Mouse (Mus musculus): ENCODE measurements at regions not wholly inside any gene's neighbourhood (a gene's known extent, or its start where the extent isn't known, plus 50 kb on each side); places are given as distances from the start of the nearest gene placed in this dataset.

DNA sequence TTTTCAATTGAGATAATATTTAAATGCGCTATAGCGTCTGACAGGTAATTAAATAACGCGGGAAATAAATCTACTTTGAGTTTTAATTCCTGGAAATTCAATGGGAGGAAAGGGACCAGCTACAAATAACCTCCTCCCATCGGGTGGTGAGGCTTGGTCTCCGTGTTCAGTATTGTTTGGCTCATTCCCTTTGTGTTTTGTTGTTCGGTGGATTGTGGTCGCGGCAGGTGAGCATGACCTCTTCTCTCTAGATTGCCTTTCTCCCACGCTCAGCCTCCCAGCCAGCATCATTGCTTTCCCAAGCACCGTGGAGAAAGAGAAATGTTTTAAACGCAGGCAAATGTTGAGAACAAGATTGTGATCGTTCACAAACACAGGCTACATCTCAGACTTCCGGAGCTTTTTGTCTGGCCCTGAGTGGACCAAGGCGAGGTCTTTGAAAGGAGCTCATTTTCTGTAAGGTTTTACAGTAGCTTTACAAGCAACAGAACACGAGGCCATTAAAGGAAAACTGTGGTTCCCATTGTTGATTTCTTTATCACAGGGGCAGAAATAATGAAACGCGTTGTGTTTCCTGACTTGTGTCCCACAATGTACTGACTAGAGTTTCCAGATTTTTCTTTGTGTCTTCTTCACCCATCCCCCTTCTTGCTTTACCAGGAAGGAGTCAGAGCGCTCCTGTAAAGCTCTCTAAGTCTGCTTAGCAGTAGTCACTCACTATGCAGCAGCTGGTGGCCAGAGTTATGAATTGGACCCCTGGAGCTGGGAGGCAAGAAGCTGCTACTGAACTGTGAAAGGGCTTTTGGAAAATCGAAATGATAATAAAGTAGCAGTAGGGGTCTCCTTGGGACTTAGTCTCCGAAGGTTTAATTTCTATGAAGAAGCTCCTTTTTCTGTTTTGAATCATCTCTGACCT lies 337.7 kb downstream of the Galc start:
- DNase-seq (ENCODE audit: low spot score in 2 of 2): no peak

DNA sequence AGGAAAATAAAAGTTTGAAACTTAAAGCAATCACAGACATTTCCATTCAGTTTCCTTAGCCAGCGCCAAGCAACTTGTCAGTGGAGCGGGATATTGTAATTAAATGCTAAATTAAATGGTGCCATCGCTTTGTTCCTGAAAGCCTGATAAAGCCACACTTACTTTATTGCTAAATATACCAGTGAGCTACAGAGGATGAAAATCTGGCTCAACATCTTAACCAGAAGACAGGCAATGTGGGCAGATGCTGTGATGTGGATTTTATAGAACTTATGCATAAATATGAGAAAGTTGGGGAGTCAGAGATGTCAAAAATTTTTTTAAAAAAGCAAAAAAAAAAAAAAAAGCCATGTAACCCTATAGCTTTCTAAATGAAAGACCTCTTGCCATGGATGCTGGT lies 340.8 kb downstream of the Galc start:
- DNase-seq (ENCODE audit: low spot score in 2 of 2): no peak

DNA sequence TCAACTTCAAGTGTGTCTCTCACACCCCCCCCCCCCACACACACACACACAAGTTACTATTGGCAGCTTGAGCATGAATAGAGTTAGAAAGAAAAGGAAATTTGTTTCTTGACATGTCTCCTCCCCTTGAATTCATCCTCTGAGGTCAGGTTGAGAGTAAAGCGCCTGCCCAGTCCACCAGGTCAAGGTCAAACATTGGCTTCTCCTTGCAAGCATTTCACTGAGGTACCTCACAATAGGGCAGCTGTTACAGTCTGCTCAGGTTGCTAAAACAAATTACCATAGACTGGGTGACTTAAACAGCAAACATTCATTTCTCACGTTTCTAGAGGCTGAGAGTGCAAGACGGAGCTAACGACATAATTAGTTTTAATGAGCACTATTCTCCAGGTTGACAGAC lies 344.2 kb downstream of the Galc start:
- no peak for DNase-seq (ENCODE audit: low spot score in 2 of 2)

DNA sequence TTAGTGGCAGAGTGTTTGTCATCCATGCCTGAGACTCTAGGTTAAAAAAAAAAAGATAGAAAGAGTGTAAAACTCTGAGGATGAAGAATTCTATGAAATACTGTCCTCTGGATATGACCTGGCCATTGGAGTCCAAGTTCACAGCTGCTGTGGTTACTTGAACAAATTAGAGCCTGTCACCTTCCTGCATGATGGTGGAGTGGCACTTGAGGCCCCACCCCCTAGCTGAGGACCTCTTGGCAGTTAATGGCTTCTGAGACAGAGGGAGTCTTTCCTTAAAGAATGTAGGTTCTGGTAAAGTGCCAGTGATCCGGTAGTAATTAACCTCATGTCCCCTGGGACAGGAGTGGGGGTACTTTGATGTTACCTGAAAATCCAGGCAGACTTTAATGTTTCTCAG lies 346.5 kb downstream of the Galc start:
- DNase-seq (ENCODE audit: low spot score in 2 of 2): no peak

DNA sequence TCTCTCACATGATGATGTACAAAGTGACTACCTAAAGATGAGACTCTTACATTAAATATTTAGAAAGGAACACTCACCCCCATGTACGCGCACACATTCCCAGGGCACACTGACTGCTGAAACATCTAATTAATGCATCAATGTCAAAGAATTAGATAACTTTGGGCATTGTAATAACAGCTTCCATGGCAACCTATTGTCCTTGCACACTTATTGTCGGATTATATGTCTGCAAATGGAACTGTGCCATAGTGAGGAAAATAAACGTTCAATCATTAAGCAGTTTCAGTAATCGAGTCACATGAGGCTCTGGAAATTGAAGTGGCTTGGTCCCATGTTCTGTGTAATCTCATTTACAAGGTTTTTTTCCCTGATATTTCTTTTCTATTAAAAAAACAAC lies 360.0 kb downstream of the Galc start:
- DNase-seq (ENCODE audit: low spot score in 2 of 2): no peak

DNA sequence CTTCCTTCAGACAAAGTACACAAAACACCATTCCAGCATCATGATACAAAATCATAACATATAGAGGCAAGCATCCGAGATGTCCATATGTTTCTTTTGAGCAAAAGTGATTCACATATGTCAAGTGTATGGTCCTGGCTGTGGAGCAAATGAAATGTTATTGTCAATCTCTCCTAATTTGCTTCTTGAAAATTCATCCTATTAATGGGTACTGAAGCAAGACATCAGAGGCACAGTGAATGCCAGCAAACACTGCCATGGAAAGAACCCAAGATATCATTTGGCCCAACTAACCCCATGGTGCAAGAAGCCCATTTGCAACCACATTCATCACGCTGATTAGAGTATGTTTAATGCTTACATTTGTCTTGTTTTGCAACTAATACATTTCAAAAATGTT lies 361.1 kb downstream of the Galc start:
- DNase-seq (ENCODE audit: low spot score in 2 of 2): no peak

DNA sequence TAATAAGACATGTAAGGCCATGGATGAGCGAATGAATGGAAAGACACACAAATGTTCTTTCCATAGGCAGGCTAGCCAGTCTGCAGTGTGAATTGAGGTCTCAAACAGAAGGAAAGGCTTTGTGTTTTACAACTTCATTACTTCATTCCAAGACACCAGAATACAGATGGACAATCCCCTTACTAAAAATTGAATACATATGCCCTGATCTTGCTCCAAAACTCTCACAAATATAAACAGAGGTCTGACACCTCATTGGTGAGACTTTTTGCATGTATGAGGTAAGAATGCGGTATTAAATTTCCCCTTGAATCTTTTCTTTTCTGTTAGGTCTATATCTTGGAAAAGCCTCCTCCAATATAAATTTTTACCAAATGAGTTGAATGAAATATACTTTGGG lies 363.3 kb downstream of the Galc start:
- no peak for DNase-seq (ENCODE audit: low spot score in 2 of 2)

DNA sequence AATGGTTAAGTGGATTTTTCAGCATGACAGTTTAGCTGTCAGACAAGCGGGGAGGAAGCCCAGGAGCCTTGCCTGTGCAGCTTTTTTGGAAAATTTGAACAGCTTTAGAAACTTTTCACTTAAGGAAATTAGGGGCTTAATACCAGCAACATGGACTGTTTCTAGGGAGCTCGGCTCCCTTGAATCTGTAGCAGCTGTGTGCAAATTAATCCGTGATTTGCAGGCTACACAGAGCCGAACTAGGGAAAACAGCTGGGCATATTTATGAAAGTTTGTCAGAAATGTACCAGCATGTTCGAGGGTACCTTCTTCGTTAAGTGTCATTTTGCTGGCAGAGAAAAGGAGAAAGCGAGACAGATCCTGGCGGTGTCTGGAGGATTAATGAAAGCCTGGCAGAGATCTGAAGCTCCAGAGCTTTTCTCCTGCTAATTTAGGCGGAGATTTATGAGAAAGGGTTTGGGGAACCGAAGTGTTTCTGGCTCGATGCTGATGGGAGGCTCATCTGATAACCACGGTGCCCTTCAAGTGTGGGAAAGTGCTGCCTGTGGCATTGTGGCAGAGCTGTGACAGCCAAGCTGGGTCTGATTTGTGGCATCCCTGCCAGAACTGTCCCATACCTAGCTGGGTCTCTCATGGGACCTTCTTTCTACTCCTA lies 370.3 kb downstream of the Galc start:
- DNase-seq (ENCODE audit: low spot score in 2 of 2): no peak

DNA sequence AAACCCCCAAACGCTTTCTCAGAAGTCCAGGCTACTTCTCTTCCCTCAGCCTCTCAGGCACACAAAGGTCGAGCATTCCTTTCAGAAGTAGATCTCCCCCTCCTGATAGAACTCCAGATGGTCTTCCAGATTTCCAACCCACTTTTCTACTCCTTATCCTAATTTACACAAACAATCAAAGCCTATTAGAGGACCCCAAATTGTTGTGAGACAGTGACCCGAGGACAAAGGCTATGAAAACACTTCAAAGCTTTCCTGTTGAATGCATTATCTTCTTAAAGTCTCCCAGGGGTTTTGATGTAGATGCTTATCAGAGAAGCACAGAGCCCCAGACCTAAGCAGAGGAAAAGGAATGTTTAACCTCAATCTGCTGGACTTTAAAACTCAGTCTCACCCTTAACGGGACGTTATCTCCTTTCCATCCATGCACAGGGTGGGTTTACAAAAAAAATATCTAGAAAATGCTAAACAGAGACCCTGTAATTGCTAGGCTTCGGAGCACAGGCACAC lies 370.9 kb downstream of the Galc start:
- no peak for DNase-seq (ENCODE audit: low spot score in 2 of 2)

DNA sequence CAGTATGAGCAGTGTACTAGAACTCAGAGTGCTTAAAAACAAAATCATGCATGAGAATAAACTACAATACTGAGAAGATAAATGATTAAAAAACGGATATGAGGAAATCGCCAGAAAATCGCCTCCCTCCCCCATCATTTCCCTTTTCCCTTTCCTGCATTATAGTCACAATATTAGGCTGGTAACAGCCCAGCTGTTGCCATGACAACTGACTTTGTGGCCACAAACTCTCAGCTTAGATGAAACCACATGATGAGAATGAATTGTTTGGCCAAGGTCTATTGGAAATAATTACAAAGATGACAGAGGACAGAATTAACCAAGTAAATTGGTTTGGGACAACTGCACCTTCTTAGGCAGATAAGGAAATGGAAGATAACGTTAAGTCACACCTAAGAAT lies 376.8 kb downstream of the Galc start:
- DNase-seq (ENCODE audit: low spot score in 2 of 2): no peak

DNA sequence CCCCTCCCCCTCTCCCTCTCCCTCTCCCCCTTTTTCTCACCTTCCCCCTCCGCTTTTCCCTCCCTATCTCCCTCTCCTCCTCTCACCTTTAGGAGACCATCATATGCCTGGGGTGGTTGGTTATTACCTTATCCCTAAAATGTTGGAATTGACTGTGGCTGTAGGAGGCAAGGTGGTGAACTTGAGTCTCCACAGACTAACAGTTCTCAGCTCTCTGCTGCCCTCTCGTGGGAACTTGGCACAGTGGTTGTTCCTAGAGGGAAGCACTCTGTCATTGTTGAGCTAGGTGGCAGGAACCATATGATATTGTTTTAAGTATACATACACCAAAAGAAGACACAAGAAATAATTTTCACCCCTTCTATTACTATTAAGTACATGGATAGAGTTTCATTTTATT lies 386.9 kb downstream of the Galc start:
- DNase-seq (ENCODE audit: low spot score in 2 of 2): peak; percentile 7 to 21

DNA sequence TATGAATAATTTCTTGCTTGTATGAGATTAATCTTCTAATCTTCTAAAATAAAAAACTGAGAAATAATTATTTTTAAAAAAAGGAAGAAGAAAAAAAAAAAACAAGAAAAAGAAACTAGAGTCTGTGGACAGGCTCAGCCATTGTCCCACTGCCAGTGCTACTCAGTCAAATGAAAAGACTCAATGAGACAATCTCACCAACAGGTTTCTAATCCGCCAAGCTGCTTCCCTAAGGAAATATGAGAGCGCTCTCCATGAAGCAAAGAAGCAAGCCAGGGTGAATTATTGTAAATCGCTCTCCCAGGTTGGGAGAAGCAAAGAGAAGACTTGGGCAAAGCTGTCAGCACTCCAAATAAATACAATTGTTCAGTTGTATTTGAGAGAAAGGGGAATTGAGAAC lies 396.3 kb downstream of the Galc start:
- no peak for DNase-seq (ENCODE audit: low spot score in 2 of 2)

DNA sequence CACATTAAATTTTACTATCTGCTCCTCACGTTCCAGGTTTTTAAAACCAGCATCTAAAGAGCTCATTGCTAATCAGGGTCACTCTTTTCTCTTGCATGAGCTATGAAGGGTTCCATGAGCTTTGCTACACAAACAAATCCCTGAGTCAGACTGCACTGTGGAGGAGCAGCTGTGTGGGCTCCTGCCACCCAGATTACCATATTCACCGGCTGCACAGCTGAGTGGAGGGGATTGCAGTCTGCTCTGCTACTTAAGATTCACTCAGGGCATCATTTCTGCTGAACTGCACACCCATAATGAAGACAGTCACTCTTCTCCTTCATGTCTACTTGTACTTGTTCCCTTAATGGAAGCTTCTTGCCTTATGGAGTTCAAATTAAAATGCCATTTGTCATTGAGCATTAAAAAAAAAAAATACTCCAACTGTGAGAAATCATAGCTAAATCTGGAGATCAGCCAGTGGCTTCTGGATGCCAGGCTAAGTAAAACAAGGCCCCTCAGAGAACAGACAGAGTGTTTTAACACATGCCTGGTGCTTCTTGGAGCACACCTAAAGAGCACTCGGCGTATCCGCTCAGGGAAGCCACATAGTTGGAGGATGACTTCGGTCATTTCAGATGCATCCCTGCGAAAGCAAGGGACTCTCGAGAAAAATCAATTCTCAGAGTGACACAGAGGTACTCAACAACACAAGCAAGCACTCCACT lies 422.9 kb downstream of the Galc start:
- no peak for DNase-seq (ENCODE audit: low spot score in 2 of 2)

DNA sequence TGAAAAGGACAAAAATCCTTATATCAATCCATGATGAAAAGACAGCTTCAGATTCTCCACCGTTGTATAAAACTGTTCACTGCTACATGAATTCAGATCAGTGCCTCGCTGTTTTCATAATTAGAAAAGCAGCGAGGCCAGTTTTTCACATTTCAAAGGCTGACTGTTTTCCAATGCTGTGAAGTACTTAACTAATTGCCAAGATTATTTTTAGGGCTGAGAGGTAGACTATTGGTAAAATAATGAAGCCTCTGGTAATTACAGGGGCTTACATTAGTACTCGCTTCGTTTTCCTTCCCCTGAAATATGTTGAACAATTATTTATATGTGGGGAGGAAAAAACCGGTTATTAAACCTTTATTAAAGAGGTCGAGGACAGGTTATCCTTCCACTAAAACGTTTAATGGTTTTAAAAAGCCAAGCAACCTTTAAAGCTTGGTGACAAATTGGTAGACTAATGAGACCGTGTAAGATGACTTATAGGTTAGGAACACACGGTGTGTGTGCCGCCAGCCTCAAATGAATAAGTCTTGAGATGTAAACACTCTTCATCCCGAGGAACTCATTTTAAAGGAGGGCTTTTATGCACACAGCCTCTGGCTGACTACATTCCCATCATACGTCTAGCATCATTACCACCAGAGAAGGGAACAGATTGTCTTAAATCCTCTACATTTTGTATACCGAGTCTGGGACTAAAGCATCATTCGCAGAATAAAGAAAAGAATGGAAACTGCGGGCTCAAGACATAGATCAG lies 465.7 kb downstream of the Galc start:
- no peak for DNase-seq (ENCODE audit: low spot score in 2 of 2)

DNA sequence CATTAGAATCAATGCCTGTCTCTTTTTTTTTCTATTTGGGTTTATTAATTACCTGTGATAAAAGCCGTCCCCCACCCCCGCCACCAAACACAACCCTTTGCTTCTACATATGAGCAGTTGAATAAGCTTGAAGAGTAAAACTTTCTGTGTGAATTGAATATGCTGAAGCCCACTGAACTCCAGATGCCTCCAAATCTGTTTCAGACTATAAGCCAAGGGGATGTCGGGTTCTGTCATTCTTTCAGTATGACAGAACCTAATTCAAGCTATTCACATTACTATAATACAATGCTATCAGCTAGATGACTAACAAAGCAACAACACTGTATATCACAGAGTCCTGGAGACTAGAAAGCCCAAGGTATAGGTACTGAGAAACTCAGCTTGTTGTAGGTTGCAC lies 475.8 kb downstream of the Galc start:
- no peak for DNase-seq (ENCODE audit: low spot score in 2 of 2)

DNA sequence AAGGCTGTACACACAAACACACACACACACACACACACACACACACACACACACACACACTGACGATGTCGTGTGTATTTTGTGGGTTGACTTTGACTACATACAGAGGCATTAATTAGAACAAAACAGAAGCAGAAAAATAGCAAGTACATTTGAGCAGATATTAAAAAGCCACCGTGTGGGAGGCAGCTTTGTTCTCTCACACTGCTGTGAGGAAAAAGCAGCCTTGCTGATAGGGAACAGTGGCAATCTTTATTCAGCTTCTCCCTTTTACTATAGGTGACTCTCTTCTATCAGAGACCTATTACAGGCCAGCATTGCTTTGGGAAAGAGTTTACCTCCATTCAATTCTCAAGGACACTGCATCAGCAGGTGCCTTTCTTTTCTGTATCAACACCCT lies 500.1 kb downstream of the Galc start:
- DNase-seq (ENCODE audit: low spot score in 2 of 2): no peak

DNA sequence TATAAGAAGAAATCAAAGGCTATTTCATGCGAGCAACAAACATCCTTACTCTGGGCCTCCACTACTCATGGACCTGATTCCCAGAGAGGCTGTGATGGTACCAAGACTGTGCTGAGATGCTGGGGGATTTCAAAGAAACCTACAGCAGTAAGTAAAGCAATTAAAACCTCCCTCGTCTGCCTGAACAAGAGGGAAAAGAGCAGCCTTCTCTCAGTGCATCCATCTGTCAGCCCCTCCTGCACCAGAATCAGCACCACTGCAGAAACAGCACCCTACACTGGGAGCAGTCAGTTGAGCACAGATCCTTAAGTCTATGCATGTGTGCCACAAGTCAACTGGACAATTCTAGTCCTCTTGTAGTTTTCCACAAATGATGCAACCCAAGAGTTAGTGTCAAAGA lies 500.6 kb downstream of the Galc start:
- DNase-seq (ENCODE audit: low spot score in 2 of 2): no peak

DNA sequence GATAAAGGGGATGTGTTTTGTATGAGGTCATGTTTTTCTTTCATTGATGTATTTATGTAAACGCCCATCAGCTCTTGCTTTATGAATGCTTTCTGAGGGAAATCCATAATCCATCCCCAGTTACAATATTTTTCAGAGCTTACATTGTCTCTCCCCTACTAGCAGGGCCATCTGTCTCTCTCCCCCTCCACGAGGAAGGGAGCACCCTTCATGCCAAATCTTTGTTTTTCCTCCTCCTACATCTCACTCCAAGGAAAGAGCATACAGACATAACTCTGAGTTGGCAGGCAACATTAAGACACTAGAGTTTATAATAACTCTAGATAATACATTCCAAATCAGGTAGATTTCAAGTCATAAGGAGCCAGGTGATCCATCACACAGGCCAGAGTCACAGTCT lies 509.1 kb downstream of the Galc start:
- no peak for DNase-seq (ENCODE audit: low spot score in 2 of 2)

DNA sequence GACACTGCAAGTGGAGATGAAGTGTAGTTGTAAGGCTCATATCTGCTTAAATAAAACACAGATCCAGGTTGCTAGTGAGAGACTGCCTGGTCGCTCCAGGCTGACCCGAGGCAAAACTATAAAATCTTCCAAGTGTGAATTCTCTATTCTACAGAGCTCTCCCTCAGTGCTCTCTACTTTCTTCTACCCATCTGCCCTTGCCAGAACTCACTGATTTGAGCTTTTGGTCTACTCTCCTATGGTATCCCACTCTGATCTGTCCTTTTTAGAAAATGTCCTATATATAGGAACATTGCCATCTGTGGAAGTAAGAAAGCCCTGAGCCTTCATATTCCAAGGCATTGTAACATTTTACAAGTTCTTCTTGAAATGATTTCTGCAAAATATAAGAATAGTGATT lies 518.3 kb downstream of the Galc start:
- no peak for DNase-seq (ENCODE audit: low spot score in 2 of 2)

DNA sequence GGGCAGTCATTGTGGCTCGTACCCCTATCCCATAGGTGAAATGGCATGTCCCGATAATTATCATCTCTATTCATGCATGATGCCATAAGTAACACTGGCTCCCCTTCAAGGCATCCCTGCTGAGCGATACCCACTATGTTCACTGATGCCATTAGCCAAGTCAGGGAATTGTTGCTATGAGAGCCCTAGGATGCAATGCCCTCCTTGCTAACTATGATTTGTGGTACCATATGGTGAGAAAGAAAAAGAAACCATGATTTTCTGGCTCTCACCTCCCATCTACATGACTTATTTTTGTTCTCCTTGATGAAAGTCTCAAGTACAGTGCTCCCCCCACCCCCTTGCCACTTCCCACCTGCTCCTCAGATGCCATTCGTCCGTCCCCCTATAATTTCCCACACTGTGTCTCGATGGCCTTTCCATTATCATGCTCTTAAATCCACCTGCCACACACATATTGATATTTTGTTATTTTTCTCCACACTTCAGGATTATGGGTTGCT lies 527.1 kb downstream of the Galc start:
- no peak for DNase-seq (ENCODE audit: low spot score in 2 of 2)

DNA sequence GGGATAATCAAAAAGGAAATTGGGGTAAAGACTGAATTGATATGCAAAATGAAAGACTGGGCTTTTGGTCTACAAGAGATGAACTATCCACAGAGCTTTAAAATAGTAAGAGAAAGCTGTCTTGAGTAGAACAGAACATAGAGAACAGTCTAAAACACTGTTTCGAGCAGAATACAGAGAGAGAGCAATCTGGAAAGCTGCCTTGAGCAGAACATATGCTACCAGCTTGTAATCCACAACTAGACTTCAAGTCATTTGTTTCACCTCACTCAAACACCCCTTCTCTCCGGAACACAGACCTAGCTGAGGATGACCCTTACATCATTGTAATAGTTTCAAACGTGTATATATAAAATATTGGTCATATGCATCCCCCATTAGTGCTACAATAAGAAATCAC lies 538.7 kb downstream of the Galc start:
- DNase-seq (ENCODE audit: low spot score in 2 of 2): no peak

DNA sequence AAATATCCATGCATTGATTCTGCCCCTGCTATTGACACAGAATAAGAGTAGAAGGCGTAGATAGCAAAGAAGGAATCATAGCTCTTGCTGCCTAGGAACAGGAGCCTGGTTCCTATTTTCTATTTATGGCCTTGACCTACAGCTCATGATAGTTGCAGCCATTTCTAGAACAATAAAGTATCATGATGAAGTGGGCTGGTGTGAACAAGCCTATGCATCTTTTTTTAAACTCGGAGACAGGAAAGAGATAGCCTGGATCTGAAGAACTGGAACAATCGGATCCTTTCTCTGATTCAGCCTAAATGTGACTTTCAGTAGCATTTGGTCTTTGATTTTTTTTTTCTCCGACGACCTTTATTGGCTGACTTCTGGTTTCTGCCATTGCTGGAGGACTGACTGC lies 541.4 kb downstream of the Galc start:
- DNase-seq (ENCODE audit: low spot score in 2 of 2): no peak
